In genomic region chr11:113777878-113778464, GRCm38 (mm10) we compare ENCODE assay signal across 10 mouse cellular contexts. TPM values are rescaled to one million over a fixed set of nuclear protein-coding genes. Genes with fewer than 3 reads are reported as not detected.
A peak's percentile ranks its signal among the peaks of the same experiment; 100 is the strongest.
DNase-seq lines count a peak whose midpoint lies in the region; ATAC-seq and TF ChIP-seq lines count a peak whose summit lies in the region.
"Had no signal": no experiment of that assay in that cellular context is flagged by ENCODE, and none has a peak within 500 bp of the region (broad histone marks: within the 10 kb centered on the region; RNA-seq: fewer than 3 reads in every experiment).

No protein-coding gene starts in this region.

- peak overlapping the region; percentile 41 for H3K4me2 ChIP-seq in lung, embryonic 16.5 days (ENCODE audit: low read depth, low read length)
- H3K4me2 ChIP-seq in stomach, embryonic 16.5 days (ENCODE audit: low read depth, low read length), result peak overlapping the region; percentile 30
- H3K4me2 ChIP-seq: midbrain, embryonic 12.5 days had no signal

- intact Hi-C loops in gastrocnemius, adult 2 months (cut with DNase I), result no loop called here

- peaks cover 51% of the 10 kb centered on the region for H3K4me1 ChIP-seq in lung, embryonic 16.5 days (replicated peaks; ENCODE audit: control insufficient read depth, insufficient read depth, low read length)
- H3K4me1 ChIP-seq in stomach, embryonic 16.5 days (ENCODE audit: control insufficient read depth, insufficient read depth, low read length), result peaks cover 39% of the 10 kb centered on the region

- ATAC-seq in lung, embryonic 16.5 days (ENCODE audit: low read depth), result peak; percentile 67
- ATAC-seq in stomach, embryonic 16.5 days (ENCODE audit: insufficient read depth, low FRiP score), result peak; percentile 66; the same call in 1 of the 2 replicates

- no peaks in the 10 kb centered on the region for H3K36me3 ChIP-seq in lung, embryonic 16.5 days (ENCODE audit: control insufficient read depth, insufficient read depth, low read length)
- H3K36me3 ChIP-seq in stomach, embryonic 16.5 days (ENCODE audit: control insufficient read depth, insufficient read depth, low read length), result no peaks in the 10 kb centered on the region
- H3K36me3 ChIP-seq: midbrain, embryonic 12.5 days had no signal

- peak overlapping the region; percentile 78 for H3K27ac ChIP-seq in gastrocnemius, adult 2 months
- peak overlapping the region; percentile 85 for H3K27ac ChIP-seq in lung, embryonic 16.5 days (ENCODE audit: low read length)
- H3K27ac ChIP-seq in stomach, embryonic 16.5 days (ENCODE audit: low read length), result peak overlapping the region; percentile 66; the same call in 1 of the 2 replicates
- H3K27ac ChIP-seq: midbrain, embryonic 12.5 days had no signal

- no peaks in the 10 kb centered on the region for H3K27me3 ChIP-seq in lung, embryonic 16.5 days (ENCODE audit: control insufficient read depth, insufficient read depth, low read depth, low read length)
- H3K27me3 ChIP-seq in stomach, embryonic 16.5 days (ENCODE audit: control insufficient read depth, insufficient read depth, low read length), result no peaks in the 10 kb centered on the region

- no peaks in the 10 kb centered on the region for H3K9me3 ChIP-seq in lung, embryonic 16.5 days (ENCODE audit: control insufficient read depth, low read length)
- no peaks in the 10 kb centered on the region for H3K9me3 ChIP-seq in stomach, embryonic 16.5 days (replicated peaks; ENCODE audit: control insufficient read depth, low read length)
- H3K9me3 ChIP-seq: midbrain, embryonic 12.5 days had no signal

- 43% methylated on average over 8 of the region's 8 CpGs for WGBS in lung, embryonic 16.5 days
- 34% methylated on average over 8 of the region's 8 CpGs for WGBS in stomach, embryonic 16.5 days

- peak; percentile 33 for DNase-seq in gastrocnemius, adult 2 months
- no peak for DNase-seq in gastrocnemius, adult 18-20 months (ENCODE audit: low spot score)
- DNase-seq in lung, postnatal 4 days, result no peak
- peak; percentile 63 for DNase-seq in liver
- no peak for DNase-seq in layer of hippocampus, adult 11-12 months (ENCODE audit: low spot score)
- no peak for DNase-seq in adrenal gland, postnatal 14 days
- DNase-seq: cerebellum, adult 2 months had no signal

- TF ChIP-seq CTCF in gastrocnemius, adult 2 months (IDR thresholded peaks at IDR 0.05), result no peak

- H3K4me3 ChIP-seq in gastrocnemius, adult 2 months, result no peak overlapping the region
- no peak overlapping the region for H3K4me3 ChIP-seq in lung, embryonic 16.5 days (ENCODE audit: low read length)
- H3K4me3 ChIP-seq in stomach, embryonic 16.5 days (replicated peaks; ENCODE audit: low read length), result no peak overlapping the region
- H3K4me3 ChIP-seq: midbrain, embryonic 12.5 days had no signal

- peak overlapping the region; percentile 39; the same call in 1 of the 2 replicates for H3K9ac ChIP-seq in lung, embryonic 16.5 days (ENCODE audit: low read length)
- no peak overlapping the region; the same call in 1 of the 2 replicates for H3K9ac ChIP-seq in stomach, embryonic 16.5 days (ENCODE audit: low read length)
- H3K9ac ChIP-seq: midbrain, embryonic 12.5 days had no signal

RNA-seq across cellular contexts. Expression of gene Cdc42ep4, which starts 26.3 kb away (rescaled TPM):
- 1 to 10 TPM; 5.2 to 9.1 TPM for total RNA-seq in gastrocnemius, adult 2 months (2021)
- 1 to 10 TPM; 4.5 to 7.4 TPM for total RNA-seq in gastrocnemius, adult 18-20 months (2021)
- 129 and 130 TPM in 2 replicates for polyA plus RNA-seq in lung, embryonic 16.5 days (2015; fragmentation: Nextera tagmentation; extraction: Ambion mirVana)
- polyA plus RNA-seq in stomach, embryonic 16.5 days (2015; fragmentation: Nextera tagmentation; extraction: Ambion mirVana), result 59.7 and 62.0 TPM in 2 replicates
- total RNA-seq in adrenal gland, postnatal 14 days (2021), result 76.8 and 82.7 TPM in 2 replicates

Comparison
In these comparisons a context has a peak if more than half of its experiments do, and no peak if none do; other contexts are left out.
1. DNase-seq: peak in gastrocnemius, adult 2 months (single experiment) and liver (single experiment); none in gastrocnemius, adult 18-20 months (single experiment), lung, postnatal 4 days (0 of 2), layer of hippocampus, adult 11-12 months (single experiment) and adrenal gland, postnatal 14 days (single experiment).
2. Peak in every context shown above with its lines, with median percentiles within 50 percentile points of each other: H3K27ac ChIP-seq.